Mouse (Mus musculus): ENCODE measurements around the gene Bcl7b. TPM values are rescaled to one million over a fixed set of nuclear protein-coding genes. Genes with fewer than 3 reads are reported as not detected.
A peak's percentile ranks its signal among the peaks of the same experiment; 100 is the strongest.

The Bcl7b gene
- polyA plus RNA-seq, 3 experiments from 2014 or later = 39.0 to 55.4 (median 54.2) TPM

DNA sequence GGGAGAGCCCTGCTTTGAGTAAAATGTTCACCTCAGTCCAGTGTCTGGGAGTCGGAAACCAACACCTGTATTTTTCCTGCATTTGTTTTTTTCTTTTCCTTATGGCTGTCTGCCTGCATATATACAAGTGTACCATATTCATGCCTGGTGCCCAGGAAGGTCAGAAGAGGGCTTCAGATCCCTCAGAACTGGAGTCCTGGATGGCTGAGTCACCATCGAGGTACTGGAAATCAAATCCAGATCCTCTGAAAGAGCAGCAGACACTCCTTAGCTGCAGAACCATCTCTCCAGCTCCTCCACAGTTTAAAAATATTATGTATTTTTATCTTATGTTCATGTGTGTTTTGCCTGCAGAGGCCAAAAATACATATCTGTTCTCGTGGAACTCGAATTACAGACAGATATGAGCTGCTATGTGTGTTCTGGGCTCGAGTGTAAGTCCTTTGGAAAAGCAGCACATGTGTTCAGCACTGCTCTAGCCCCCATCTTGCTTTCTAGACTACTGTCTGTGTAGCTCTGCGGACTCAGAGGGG, 3.7 kb downstream of the Bcl7b start:
- ATAC-seq = no peak

DNA sequence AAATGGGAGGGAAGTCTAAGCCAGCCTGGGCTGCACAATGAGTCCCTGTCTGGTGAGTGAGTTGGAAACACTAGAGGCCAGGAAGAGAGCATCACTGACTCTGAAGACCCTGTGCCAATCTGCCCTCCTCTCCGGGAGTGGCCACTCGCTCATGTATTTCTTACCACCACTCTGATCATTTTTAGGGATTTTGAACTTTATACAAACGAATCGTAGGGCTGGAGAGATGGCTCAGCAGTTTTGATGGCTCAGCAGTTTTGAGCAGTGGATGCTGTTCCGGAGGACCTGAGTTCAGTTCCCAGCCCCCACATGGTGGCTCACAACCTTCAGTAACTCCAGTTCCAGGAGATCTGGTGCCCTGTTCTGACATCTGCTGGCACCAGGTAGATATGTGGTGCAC, 4.9 kb downstream of the Bcl7b start:
- no peak for ATAC-seq

DNA sequence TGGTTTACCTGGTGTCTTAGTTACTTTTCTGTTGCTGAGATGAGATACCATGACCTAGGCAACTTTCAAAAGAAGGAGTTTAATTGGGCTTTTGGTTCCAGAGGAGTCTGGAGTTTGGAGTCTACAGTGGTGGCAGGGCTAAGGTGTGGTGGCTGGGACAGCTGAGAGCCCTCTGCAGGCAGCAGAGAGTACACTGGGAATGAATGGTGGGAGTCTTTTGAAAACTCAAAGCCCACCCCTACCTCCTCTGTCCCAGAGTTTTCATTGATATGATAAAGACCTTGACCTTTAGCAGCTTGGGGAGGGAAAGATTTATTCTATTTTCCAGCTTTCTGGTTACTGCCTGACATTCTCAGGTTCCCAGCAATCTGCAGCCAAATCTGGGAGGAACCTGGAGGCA, 7.0 kb downstream of the Bcl7b start:
- no peak for ATAC-seq

DNA sequence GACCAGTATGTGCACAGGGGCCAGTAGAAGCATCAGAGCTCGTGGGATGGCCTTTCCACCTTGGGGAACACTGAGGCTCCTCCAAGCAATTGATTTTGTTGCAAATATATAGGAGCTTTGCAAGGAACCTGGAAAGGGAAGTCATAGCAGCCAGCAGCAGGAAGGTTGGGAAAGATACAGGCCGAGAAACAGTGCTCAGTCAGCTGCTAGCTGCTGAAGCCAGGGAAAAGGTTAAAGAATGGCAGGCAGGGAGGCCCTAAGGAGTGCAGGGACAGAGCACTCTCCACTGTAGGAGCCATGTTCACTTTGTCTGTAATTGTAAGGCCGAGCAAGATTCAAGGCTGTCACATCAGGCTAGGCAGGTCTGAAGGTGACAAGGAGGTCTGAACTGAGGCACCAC, 10.4 kb downstream of the Bcl7b start:
- ATAC-seq = no peak

DNA sequence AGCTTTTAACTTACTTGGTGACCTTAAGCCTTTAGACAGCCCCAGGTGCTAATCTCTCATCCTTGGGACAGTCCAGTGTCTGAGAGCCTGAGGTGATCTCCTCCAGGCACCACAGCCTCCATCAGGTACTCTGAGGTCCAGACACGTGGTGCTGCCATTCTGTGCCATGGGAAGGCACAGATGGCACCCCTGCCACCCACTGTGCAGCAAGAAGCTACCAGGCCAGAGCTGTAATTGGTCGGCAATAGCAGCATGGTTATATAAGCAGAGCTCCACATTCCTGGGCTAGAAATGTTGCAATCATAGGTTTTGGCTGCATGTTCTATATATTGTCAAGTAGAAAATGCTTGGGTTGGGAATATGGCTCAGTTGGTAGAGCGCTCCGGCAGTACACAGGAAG, 10.9 kb downstream of the Bcl7b start:
- ATAC-seq = no peak

DNA sequence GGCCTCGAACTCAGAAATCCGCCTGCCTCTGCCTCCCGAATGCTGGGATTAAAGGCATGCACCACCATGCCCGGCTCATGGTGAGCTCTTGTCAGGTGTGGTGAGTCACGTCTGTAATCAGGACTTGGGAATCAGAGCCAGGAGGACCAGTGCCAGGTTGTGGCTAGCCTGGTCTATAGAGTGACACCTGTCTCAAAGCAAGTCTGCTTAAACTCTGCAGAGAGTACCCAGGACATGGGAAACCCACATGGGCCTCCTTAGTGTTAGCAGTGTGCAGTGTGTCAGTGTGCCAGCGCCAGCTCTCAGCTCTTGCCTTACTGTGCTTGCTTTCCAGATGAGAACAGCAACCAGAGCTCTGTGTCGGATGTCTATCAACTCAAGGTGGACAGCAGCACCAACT, 11.5 kb downstream of the Bcl7b start:
- ATAC-seq = no peak

DNA sequence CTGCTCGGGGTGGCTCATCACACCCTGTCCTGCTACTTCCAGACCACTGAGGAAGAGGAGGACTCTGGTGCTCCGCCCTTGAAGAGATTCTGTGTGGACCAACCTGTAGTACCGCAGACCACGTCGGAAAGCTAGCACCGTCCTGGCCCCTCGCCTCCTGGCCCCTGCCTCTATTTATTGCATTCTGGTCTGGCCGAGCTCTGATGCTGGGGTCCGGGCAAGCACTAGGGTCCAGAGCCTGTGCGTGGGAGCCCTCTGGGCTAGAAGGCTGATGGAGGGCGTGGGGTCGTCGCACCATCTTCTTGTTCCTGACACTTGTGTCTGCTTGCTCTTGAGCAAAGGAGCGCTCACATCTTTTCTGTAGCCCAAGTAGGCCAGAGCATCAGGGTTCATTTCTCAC, 12.7 kb downstream of the Bcl7b start:
- no peak for ATAC-seq

DNA sequence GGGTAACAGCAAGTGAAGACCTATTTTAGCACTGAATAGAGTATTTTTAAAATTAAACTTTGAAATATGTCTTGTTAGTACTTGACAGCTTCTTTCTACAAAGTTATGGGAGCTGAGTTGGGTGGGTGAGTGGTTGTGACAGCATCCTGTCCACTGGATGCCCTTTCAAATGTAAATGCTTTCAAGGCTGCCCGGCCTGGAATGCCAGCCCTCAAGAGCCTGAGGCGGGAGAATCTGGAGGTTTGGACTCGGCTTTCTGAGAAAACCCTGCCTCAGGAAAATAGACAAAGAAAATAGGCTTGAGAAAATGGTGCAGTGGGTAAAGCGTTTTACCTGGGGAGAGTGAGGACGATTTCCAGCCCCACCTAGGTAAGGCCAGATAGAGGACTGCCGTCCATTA, 13.7 kb downstream of the Bcl7b start:
- ATAC-seq = no peak

DNA sequence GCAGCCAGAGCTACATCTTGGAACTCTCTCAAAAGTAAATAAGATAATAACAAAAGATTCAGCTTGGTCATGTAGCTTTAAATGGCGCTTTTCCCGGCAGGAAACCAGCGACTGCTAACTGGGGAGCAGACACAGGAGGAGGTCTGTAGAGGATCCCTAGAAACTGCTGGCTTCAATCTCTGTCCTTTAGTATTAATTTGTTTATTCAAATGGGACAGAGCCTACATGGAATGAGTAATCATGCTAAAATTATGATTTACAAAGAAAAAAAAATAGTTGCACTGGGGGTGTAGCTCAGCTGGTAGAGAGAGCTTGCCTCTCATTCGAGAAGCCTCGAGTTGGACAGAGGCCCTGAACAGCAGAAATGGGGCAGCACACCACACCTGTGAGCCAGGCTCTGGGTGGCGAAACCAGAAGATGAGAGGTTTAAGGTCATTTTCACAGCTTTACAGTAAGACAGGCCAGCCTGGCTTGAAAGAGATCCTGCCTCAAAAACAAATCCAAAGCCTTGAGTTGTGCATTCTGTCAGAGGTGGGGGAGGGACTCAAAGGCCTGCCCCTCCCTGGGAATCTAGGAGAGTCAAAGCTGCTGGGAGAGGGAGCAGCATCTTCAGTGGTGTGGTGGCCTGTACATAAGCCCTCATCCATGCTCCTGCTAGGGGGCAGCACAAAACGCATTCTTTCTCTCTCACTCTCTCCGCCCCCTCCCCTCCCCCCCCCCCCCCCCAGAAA, 15.2 kb downstream of the Bcl7b start:
- no peak for ATAC-seq

DNA sequence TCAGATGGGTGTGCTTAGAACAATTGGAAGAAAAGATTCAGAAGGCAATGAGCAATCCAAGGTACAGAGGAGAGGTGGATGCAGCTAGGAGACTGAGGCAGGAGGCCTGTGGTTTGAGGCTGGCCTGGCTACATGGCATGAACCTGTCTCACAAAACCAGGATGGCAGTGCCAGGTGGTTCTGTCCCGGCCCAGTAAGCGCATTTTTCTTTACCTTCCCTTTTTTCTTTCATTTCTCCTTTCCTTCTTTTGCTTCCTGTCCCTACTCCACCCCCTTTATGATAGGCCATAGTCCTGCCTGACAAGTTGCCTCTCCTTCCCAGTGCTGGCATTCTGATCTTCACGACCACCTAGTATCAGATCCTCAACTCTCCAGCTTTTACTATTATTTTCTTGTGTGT, 16.9 kb downstream of the Bcl7b start:
- ATAC-seq = no peak

DNA sequence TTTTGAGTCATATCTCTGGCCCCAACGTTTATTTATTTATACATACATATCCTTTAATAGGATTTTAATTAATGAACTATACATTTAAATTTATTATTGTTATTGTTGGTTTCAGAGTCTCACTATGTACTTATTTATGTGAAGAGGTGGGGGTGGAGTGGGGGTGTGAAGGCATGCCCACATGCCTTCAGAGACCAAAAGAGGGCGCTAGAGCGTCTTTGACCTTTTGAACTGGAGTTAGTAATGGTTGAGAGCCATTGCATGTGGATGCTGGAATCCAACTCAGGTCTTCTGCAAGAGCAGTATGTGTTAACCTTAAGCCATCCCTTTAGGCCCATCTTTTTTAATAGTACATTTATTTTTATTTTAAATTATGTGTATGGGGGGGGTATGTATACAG, 17.5 kb downstream of the Bcl7b start:
- ATAC-seq = no peak

DNA sequence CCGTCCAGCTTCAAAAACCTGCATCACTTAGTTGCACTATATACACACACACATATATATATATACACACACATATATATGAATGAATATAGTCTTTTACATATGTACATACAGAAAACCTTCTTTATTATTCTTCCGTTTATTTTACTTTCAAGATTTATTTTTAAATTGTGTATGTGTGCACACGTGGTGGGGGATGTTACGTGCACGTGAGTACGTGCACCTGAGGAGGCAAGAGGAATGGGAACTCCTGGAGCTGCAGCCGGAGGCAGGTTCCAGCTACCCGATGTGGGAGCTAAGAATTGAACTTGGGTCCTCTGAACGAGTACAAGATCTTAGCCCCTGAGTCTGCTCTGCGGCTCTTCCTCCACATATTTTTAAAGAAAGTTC, 18.1 kb downstream of the Bcl7b start:
- ATAC-seq = peak; percentile 0

DNA sequence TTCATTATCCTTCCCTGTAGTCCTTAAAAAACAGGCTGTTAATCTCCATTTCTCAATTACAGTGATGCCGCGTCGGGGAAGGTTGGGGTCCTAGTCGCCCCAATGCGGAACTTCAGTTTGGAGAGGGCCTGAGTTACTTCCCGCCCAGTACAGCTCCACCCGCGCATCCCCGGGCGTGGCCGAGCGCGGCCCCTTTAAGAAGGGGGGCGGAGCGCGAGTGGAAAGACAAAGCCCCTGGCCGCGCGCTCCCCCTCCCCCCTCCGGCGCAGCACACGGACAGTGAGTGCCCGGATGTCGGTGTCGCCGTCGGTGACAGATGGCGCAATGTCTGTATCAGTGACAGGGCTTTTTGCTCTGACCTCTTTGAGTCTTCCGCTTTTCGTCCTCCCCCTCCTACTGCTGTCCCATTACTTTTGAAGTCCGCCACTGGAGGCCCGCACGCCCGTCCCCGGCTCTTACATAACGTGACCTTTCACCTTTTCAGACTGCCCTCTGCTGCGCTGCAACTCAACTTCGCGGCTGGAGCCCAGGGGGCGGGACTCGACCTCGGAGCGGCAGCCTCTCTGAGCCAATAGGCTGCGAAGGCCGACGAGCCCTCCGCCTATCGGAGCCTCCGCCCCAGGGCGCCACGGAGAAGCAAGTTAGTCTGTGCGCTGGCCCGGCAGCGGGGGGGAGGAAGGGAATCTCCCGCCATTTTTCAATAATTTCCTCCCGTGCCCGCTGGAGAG, 18.7 kb downstream of the Bcl7b start, which contains the start of gene Baz1b:
TSS of gene Baz1b (plus strand) at position 644 of the 728 bp plus-strand sequence.
- ATAC-seq = peak; percentile 92

DNA sequence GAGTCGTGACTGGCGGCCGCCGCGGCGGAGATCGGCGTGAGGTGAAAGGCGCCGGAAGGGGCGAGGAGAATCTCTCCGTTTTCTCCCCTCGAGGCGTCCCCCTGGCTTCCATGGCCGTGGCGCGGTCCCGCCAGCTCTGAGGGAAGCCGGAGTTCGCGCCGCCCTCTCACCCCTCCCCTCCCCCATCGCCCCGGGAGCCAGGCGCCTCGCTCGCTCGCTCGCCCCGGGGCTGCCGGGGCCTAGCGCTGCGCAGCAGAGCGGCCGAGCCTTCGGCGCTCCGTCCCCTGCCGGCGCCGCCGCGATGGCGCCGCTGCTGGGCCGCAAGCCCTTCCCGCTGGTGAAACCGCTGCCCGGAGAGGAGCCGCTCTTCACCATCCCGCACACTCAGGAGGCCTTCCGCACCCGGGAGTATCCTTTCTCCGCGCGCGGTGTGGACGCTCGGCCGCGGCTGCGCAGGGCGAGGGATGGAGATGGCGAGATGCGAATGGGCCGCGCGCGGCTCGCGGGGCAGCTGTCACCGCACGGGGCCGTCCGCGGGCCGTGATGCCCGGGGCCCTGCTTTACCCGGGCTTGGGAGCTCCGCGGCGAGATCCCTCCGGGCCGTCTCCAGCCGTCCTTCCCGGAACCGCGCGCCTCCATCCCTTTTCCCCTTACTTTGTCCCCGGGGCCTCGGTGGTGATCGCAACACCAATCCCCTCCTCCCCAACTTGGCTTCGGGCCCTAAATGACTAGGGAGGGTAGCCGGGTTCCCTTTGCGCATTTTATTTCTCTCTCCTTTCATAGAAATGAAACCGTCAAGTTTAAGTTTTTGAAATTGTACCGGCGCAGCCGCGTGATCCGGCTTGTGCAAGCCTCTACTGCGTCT, 19.5 kb downstream of the Bcl7b start:
- ATAC-seq = peak; percentile 25

DNA sequence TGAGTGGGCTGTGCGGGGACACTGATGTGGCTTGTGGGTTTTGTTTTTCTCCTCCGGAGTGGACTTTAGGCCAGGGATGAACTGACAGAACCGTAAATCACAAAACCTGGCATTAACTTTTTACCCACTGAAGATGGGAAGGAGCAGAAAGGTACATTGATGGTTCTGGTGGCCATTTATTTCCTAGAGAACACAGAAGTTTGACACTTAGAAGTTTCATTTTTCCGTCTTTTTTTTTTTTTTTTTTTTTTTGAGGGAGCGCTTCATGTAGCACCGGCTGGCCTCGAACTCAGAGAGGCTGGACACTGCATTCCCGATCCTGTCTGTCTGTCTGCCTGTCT, 20.1 kb downstream of the Bcl7b start:
- ATAC-seq = no peak

DNA sequence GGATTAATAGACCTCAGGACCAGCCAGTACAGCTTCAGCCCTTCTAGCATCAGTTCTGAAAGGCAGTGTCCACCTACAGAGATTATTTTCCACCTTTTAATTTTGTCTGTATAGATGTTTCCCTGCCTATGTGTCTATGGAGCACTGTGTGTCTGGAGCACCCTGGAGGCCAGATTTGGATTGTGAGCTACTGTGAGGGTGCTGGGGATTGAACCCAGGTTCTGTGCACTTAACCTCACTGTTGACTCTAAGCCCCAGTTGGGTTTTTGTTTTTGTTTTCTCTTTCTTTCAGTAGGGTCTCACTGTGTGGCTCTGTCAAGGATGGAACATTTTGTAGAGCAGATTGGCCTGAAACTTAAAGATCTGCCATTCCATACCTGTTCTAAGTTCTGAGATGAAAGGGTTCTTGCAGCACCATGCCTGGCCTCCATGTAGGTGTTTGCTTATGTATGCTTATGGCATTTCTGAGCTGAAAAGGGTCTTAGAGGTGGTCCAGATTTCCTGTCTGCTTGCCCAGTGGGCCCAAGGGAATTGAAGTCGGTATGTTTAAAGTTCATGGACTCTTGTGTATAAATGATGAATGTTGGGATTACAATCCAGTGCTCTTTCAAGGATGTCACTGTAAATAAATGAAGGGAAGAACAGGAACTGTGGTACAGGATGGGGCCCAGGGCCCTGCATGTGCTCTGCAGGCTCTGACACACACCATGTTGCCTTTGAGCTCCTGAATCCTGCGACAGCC, 21.4 kb downstream of the Bcl7b start:
- ATAC-seq = no peak

DNA sequence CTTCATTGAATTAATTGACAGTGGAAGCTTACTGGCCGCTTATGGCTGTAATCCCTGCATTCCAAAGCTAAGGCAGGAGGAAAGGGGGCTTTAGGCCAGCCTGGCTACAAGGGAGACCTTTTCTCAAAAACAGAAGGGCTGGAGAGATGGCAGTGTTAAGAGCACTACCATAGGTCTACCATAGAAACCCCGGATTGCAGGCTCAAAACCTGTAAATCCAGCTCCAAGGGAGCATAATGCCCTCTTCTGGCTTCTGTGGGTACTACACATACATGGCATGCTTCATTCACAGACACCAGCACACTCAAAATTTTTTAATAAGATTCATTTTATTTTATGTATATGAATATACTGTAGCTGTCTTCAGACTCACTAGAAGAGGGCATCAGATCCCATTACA, 23.5 kb downstream of the Bcl7b start:
- ATAC-seq = no peak

DNA sequence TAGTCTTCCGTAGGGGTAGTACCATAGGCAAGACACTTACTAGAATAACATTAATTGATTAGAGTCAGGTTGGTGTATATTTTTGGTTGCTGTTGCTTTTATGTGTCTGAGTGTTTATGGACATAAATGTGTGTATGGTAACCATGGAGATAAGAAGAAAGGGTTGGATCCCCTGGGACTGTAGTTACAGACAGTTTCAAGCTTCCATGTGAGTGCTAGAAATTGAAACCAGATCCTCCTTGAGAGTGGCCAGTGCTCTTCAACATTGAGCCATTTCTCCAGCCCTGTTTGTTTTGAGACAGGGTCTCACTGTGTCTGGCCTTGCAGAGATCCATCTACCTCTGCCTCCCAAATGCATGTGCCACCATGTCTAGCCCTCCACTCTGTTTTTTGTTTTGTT, 24.3 kb downstream of the Bcl7b start:
- ATAC-seq = no peak

DNA sequence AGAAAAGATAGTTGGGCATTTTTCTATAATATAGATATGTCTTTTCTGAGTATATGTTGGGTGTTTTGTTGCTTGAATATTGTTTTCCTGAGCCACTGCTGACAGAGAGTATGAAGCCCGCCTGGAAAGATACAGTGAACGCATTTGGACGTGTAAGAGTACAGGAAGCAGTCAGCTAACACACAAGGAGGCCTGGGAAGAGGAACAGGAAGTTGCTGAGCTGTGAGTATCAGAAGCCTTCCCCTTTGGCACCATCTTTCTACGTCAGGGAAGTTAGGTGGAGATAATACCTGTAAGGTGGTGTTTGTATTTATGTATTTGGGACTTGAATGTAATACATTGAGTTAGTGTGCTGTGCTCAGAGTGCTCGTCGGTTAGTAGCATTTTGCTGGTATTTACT, 28.3 kb downstream of the Bcl7b start:
- peak; percentile 53 for ATAC-seq

DNA sequence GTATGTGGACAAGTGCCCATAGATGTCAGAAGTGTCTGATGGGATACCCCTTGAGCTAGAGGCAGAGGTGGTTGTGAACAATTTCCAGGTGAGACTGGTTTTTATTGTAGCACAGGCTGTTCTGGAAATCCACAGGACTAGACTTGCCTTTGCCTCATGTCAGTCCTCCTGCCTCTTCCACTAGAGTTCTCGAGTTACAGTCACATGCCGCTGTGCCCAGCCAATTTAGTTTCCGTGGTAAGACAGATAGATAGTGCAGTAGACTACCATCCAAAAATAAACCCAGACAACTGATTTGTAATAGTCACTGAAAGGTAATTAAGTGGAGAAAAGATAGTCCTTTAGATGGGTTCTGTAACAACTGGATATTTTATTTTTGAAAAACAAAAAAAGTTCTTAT, 34.7 kb downstream of the Bcl7b start:
- ATAC-seq = no peak

DNA sequence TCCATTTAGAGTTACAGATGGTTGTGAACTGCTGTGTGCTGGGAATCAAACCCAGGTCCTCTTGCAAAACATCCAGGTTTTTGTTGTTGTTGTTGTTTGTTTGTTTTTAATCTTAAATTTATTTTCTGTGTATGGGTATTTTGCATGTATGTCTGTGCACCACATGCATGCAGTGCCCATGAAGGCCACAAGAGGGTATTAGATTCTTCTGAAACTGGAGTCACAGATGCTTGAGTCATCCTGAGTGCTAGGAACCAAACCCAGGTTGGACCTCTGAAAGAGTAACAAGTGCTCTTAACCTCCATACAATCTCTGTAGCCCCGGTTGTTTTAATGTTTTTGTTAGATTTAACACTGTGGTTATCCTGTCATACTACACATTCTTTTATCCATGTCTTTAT, 40.1 kb downstream of the Bcl7b start:
- ATAC-seq = no peak

DNA sequence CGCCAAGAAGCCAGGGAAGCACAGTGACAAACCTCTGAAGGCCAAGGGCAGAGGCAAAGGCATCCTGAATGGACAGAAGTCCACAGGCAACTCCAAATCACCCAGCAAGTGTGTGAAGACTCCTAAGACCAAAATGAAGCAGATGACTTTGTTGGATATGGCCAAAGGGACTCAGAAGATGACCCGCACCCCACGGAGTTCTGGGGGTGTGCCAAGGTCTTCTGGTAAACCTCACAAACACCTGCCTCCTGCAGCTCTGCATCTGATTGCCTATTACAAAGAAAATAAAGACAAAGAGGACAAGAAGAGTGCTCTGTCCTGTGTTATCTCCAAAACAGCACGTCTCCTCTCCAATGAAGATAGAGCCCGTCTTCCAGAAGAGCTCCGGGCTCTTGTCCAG, 48.8 kb downstream of the Bcl7b start:
- ATAC-seq = no peak

DNA sequence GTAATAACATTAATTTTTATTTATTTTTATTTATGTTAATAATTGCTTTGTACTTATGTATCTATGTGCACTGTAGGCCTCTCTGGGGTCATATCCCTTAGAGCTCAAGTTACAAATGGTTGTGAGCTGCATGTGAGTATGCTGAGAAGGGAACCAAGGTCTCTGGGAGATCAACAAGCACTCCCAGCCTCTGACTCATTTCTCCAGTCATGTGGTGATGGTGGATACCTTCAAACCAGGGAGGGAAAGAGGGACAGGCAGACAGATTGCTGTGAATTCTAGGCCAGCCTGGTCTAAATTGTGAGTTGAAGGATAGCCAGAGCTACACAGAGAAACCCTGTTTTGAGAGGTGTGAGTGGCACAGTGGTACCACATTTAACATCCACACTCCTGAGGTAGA, 52.9 kb downstream of the Bcl7b start:
- ATAC-seq = no peak

Measured in inflammation-experienced regulatory T-cells, adult 6 months (primary cell).